Mouse (Mus musculus) kidney, embryonic 16.5 days (tissue): Measurements from ENCODE around the gene Usp39. TPM values are rescaled to one million over a fixed set of nuclear protein-coding genes. Genes with fewer than 3 reads are reported as not detected.

Source experiments
- ATAC-seq: fragments of 200-750 bp; cut with Nextera tagmentation; 2 replicates; pipeline ENCODE4 v1.8.0; 2017; ENCODE audit warnings: moderate TSS enrichment; ENCODE audit not compliant: low FRiP score, low TSS enrichment
- H3K27ac ChIP-seq: fragments of 300-500 bp; sonication (generic); 2 replicates; pipeline ENCODE4 v1.5.1; 2014; ENCODE audit warnings: low read length
- H3K27me3 ChIP-seq: fragments of 300-500 bp; sonication (generic); 2 replicates; pipeline ENCODE4 v1.6.1; 2014; ENCODE audit warnings: low read length, control low read depth, mixed read lengths; ENCODE audit not compliant: insufficient read depth
- H3K36me3 ChIP-seq: fragments of 300-500 bp; sonication (generic); 2 replicates; pipeline ENCODE4 v1.6.1; 2014; ENCODE audit warnings: low read length, control low read depth, mixed read lengths; ENCODE audit not compliant: insufficient read depth
- H3K4me1 ChIP-seq: fragments of 300-500 bp; sonication (generic); 2 replicates; pipeline ENCODE4 v1.6.1; 2014; ENCODE audit warnings: low read length, control low read depth, mixed read lengths; ENCODE audit not compliant: insufficient read depth
- H3K4me2 ChIP-seq: fragments of 300-500 bp; sonication (generic); replicated peaks from 2 replicates; pipeline ENCODE4 v1.6.1; 2014; ENCODE audit warnings: low read depth, low read length
- H3K4me3 ChIP-seq: fragments of 300-500 bp; sonication (generic); 2 replicates; pipeline ENCODE4 v1.5.1; 2014; ENCODE audit warnings: mild to moderate bottlenecking, low read length
- H3K9ac ChIP-seq: fragments of 300-500 bp; sonication (generic); replicated peaks from 2 replicates; pipeline ENCODE4 v1.6.1; 2014; ENCODE audit warnings: low read length
- H3K9me3 ChIP-seq: fragments of 300-500 bp; sonication (generic); 2 replicates; pipeline ENCODE4 v1.6.1; 2016; ENCODE audit warnings: low read length, control low read depth
- WGBS: fragments of 180-500 bp; shearing (Covaris S2); extraction: QIAGEN DNeasy Blood & Tissue Kit; methylation state at CpG from one replicate; pipeline ENCODE4 v1.1.7; 2014; 5-methylcytosine and 5-hydroxymethylcytosine counted together
- polyA plus RNA-seq: library from polyadenylated mRNA; unstranded; fragments of >200 nt; fragmentation: Nextera tagmentation; extraction: Ambion mirVana; gene quantifications from 2 replicates; pipeline ENCODE4 v1.2.1, GENCODE M21; 2015

The Usp39 gene
- polyA plus RNA-seq, 1 experiment from 2014 or later: 43.5 TPM

DNA sequence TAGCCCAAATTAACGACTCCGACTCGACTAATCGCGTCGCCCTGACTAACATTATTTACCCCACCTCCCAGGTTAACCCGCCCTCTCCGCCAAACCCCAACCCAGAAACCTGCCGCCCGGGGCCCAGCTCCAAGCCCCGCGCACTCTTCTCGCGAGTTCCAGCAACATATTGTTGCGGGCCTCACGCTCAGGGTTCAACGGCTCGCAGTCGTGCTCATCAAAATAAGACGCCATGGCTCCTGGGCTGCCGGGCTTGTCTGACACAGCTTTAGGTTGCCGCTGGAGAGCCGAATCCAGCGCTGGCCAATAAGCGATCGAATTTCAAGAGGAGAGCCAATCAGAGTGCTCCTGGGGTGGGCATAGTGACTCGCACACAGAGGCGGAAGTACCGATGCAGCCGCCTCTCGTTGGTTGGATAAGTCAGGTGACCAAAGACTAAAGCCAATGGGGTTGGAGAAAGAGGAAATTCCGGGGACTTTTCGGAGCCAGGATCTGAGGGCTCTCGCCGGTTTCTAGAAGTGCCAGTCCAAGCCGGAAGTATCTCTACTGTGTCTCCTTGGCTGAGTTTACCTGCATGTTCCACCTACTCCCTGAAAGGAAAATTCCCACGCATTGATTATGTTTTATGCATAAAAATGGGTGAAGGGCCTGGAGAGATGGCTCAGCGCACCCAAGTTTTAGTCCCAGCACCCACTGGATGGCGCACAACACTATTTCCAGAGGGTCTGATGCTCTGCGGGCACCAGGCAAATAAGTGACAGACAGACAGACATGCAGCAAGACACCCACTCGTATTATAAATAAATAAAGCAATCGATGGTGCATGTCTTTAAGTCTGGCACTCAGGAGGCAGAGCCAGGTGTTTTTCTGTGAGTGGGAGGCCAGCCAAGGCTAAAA is 17.4 kb upstream of the Usp39 start:
- Histone ChIP-seq H3K27ac (peak overlapping the region; percentile 89), H3K9me3 (no peaks in the 10 kb centered on the region), H3K36me3 (peaks cover 26% of the 10 kb centered on the region), H3K4me1 (peaks cover 18% of the 10 kb centered on the region), H3K27me3 (no peaks in the 10 kb centered on the region), H3K4me2 (peak overlapping the region; percentile 84), H3K4me3 (peak overlapping the region; percentile 71), H3K9ac (peak overlapping the region; percentile 77)
- ATAC-seq: peak; percentile 98
- under 1% methylated on average over 42 of the region's 42 CpGs for WGBS

DNA sequence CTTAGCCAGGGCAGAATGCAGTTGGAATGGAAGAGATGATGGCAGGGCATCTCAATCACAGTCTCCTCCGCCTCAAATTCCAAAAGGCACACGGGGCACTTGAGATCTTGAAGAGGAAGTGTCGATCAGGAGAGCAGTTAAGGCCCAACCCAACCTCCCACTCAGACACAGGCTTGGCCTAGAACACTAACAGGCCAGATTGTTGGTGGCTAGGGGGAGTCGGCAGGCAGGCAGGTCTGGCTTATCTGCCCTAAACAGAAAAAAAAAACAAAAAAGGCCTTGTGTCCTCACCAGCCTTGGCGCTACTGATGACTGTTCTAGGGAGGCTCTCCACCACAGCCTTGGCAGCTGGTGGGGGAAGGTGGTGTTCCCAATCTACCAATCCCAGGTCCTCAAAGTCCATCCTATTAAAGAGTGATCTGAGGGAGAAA is 16.2 kb upstream of the Usp39 start:
- no peak for ATAC-seq
- no peaks in the 10 kb centered on the region for H3K27me3 ChIP-seq
- peak overlapping the region; percentile 57; the same call in 1 of the 2 replicates for H3K27ac ChIP-seq
- H3K4me2 ChIP-seq: peak overlapping the region; percentile 74
- WGBS: 54% methylated on average over 5 of the region's 5 CpGs
- H3K4me3 ChIP-seq: peak overlapping the region; percentile 71
- peaks cover 26% of the 10 kb centered on the region for H3K36me3 ChIP-seq
- H3K9ac ChIP-seq: peak overlapping the region; percentile 77
- no peaks in the 10 kb centered on the region for H3K9me3 ChIP-seq
- H3K4me1 ChIP-seq: peaks cover 25% of the 10 kb centered on the region

DNA sequence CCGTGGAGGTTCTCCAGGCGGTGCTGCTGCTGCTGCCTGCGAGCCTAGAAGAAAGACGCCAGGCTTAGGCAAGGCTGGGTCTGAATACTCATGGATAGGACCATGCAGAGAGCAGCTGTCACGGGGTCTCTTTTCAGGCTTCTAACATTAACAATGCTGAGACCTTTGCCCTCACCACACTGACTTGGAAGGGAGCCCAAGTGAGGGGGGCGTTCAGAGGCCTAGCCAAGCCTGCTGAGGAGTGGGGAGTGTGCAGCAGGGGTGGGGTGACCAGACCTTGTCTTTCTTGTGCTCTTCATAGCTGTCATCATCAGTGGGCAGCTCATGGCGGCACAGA is 15.6 kb upstream of the Usp39 start:
- 67% methylated on average over 7 of the region's 7 CpGs for WGBS
- Histone ChIP-seq H3K27ac (peak overlapping the region; percentile 57), H3K9ac (0 out of 2 replicates have a peak overlapping the region, but pooled peaks have one; percentile 4), H3K9me3 (no peaks in the 10 kb centered on the region), H3K4me3 (no peak overlapping the region; the same call in 1 of the 2 replicates), H3K27me3 (no peaks in the 10 kb centered on the region), H3K4me1 (peaks cover 31% of the 10 kb centered on the region), H3K36me3 (peaks cover 26% of the 10 kb centered on the region), H3K4me2 (0 out of 2 replicates have a peak overlapping the region, but pooled peaks have one; percentile 14)
- ATAC-seq: no peak

DNA sequence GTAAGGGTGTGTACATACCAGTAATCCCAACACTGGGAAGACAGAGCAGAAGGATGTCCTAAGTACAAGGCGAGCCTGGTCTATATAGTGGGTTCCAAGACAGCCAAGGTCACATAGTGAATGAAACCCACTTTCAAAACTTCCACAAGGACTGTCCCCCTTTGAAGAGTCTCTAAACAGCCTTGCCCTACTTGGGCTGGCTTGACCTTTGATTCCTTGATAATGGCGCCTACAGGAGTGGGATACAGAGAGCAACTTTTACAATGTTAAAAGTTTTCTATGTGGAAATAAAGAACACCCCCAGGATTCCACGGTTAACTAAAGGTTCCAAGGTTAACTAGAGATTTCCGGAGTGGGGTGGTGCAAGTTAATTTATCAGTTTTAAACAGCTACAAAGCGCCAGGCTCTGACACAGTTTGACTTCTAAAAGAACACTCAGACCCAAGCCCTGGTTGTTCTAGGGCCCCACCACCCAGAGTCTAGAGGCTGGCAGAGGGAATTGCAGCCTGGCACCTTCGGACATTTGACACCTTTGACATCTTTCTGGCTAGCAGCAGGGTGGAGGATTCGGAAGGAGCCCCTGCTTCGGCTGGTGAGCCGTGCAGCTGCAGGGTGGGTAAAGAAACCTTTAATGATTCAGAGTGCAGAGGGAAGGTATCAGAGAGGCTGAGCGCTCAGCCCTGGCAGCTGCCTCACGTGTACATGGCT is 15.1 kb upstream of the Usp39 start:
- Histone ChIP-seq H3K27me3 (no peaks in the 10 kb centered on the region), H3K9ac (0 out of 2 replicates have a peak overlapping the region, but pooled peaks have one; percentile 4), H3K4me3 (no peak overlapping the region; the same call in 1 of the 2 replicates), H3K4me2 (0 out of 2 replicates have a peak overlapping the region, but pooled peaks have one; percentile 14), H3K9me3 (no peaks in the 10 kb centered on the region), H3K36me3 (peaks cover 26% of the 10 kb centered on the region), H3K4me1 (peaks cover 32% of the 10 kb centered on the region), H3K27ac (peak overlapping the region; percentile 57)
- no peak for ATAC-seq
- WGBS: 67% methylated on average over 11 of the region's 11 CpGs

DNA sequence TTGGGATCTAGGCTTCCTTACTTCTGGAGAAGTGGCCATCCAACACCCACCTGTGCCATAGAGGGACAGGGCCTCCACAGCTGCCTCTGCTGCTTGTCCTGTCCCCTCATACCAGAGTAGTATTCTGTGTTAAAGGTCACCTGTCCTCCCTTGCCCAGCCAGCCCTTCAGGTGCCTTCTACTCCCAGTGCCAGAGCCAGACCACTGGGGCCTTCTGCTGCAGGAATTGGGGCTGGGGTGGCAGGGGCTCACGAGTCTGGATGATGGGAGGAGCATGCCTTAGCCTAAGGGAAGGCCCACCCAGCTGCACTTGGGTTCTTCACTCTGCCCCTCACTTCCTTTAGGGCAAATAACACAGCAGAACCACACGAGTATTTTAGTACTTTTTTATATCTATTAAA is 14.4 kb upstream of the Usp39 start:
- no peak overlapping the region for H3K4me3 ChIP-seq
- H3K36me3 ChIP-seq: peaks cover 26% of the 10 kb centered on the region
- no peak for ATAC-seq
- H3K9me3 ChIP-seq: no peaks in the 10 kb centered on the region
- H3K27me3 ChIP-seq: no peaks in the 10 kb centered on the region
- H3K4me2 ChIP-seq: no peak overlapping the region
- H3K9ac ChIP-seq: no peak overlapping the region
- peaks cover 32% of the 10 kb centered on the region for H3K4me1 ChIP-seq
- H3K27ac ChIP-seq: no peak overlapping the region
- 67% methylated on average over 2 of the region's 2 CpGs for WGBS

DNA sequence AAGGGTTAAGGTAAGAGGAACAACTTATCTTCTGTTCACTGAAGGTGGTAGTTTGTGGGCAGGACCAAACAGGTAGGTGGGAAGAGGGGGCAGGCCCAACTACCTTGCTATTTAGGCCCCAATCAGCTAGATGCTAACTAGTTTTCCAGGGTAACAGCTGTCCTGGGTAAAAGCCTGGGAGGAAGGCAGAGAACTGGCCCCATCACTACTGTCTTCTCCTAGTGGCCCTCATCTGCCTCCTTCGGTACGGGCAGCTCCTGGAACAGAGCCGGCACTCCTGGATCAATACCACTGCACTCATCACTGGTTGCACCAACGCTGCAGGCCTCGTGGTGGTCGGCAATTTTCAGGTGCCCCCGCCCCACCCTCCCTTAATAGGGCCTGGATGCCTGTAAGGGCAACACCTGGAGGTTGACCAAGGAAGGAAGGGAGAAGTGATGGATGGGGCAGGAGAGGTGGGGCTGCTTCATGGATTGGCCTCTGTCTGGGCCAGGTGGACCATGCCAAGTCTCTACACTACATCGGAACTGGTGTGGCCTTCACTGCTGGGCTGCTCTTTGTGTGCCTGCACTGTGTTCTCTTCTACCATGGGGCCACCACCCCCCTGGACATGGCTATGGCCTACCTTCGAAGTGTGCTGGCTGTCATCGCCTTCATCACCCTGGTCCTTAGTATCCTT is 13.2 kb upstream of the Usp39 start:
- ATAC-seq: no peak
- Histone ChIP-seq H3K36me3 (peaks cover 26% of the 10 kb centered on the region), H3K4me2 (no peak overlapping the region), H3K4me3 (no peak overlapping the region), H3K27me3 (no peaks in the 10 kb centered on the region), H3K9ac (no peak overlapping the region), H3K27ac (no peak overlapping the region), H3K4me1 (peaks cover 32% of the 10 kb centered on the region), H3K9me3 (no peaks in the 10 kb centered on the region)
- 89% methylated on average over 10 of the region's 10 CpGs for WGBS

DNA sequence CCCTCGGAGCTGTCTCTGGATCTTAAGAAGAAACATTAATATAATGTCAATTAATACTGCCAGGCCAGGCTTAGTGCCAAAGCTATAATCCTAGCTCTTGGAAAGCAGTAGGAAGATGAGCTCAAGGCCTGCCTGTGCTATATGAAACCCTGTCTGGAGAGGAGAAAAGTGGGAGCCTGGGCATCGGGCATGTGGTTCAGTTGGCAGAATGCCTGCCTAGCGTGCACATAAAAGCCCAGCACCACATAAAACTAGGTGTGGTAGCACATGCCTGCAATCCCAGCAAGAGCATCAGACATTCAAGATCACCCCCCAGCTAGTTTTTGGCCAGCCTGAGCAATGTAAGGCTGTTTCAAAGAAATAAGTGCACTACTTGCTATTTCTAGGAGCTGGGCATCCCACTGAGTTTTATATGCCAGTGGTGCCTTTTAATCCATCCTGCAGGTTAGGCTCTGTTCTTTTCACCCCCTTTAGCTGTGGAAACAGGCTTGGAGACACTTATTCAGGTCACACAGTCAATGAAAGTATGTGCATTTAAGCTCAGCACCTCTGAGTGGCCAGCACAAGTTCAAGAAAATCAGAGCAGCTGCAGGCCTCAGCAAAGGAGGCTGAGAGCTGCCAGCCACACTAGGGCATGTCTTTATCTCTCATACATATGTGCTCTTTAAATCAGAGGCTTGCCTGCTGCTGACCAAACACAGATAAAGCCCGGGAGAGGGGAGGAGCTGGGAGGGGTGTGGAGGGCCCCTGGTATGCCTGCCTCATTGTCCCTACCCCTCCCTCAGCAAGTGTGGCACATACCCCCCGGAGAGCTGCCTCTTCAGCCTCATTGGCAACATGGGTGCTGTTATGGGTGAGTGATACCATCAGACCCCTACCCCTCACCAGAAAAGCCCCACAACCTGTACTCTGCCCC is 12.4 kb upstream of the Usp39 start:
- Histone ChIP-seq H3K36me3 (peaks cover 26% of the 10 kb centered on the region), H3K4me3 (no peak overlapping the region), H3K4me2 (no peak overlapping the region), H3K27ac (no peak overlapping the region), H3K9ac (no peak overlapping the region), H3K9me3 (no peaks in the 10 kb centered on the region), H3K27me3 (no peaks in the 10 kb centered on the region), H3K4me1 (peaks cover 27% of the 10 kb centered on the region)
- 78% methylated on average over 5 of the region's 5 CpGs for WGBS
- ATAC-seq: no peak

DNA sequence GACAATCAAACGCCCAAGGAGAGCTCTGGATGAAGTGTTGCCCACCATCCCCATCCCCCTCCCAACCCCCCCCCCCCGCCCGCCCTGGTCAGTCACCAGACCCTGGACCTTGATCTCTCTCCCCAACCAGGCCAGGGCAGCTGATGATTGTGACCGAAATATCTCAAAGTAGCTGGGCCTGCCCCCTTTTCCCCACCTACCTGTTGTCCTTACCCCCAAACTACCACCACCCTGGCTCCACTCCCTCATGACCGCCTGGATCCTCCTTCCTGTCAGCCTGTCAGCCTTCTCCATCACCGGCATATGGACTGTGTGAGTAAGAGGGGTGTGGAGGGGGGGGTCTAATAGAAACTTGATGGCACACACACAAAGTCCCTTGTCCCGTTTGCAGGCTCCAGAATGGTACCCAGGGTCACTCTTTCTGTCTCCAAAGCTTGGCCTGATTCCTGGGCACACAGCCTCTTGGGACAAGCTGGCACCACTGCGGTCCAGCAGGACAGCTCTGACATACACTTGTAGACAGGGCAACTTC is 11.1 kb upstream of the Usp39 start:
- peak overlapping the region; percentile 79 for H3K4me2 ChIP-seq
- H3K4me3 ChIP-seq: peak overlapping the region; percentile 64
- no peaks in the 10 kb centered on the region for H3K9me3 ChIP-seq
- no peak overlapping the region; the same call in 1 of the 2 replicates for H3K27ac ChIP-seq
- H3K9ac ChIP-seq: peak overlapping the region; percentile 75
- 30% methylated on average over 8 of the region's 8 CpGs for WGBS
- peaks cover 29% of the 10 kb centered on the region for H3K36me3 ChIP-seq
- H3K4me1 ChIP-seq: peaks cover 20% of the 10 kb centered on the region
- ATAC-seq: peak; percentile 4; the same call in 1 of the 2 replicates
- H3K27me3 ChIP-seq: no peaks in the 10 kb centered on the region
